Mouse (Mus musculus) testis, adult 2 months (tissue): ENCODE results near the gene Gys1. TPM values are rescaled to one million over a fixed set of nuclear protein-coding genes. Genes with fewer than 3 reads are reported as not detected.

Experiments used
- H3K27ac ChIP-seq: fragments of 200-500 bp; 2 replicates; pipeline ENCODE4 v1.5.1; 2012; ENCODE audit warnings: low read depth, low read length; ENCODE audit not compliant: control insufficient read depth, insufficient read depth
- H3K27me3 ChIP-seq: fragments of 200-500 bp; 2 replicates; pipeline ENCODE4 v1.6.1; 2012; ENCODE audit warnings: mild to moderate bottlenecking, low read length, moderate library complexity; ENCODE audit not compliant: control insufficient read depth, insufficient read depth
- H3K36me3 ChIP-seq: fragments of 200-500 bp; 2 replicates; pipeline ENCODE4 v1.6.1; 2012; ENCODE audit warnings: mild to moderate bottlenecking, low read length; ENCODE audit not compliant: control insufficient read depth, insufficient read depth
- H3K4me1 ChIP-seq: fragments of 200-500 bp; 2 replicates; pipeline ENCODE4 v1.6.1; 2012; ENCODE audit warnings: low read length; ENCODE audit not compliant: control insufficient read depth, insufficient read depth
- H3K4me3 ChIP-seq: fragments of 200-500 bp; 2 replicates; pipeline ENCODE4 v1.5.1; 2012; ENCODE audit warnings: low read depth, mild to moderate bottlenecking, low read length, moderate library complexity, mixed read lengths; ENCODE audit not compliant: control insufficient read depth
- CTCF ChIP-seq: fragments of 200-500 bp; IDR thresholded peaks from 2 replicates; pipeline ENCODE4 v1.5.1; 2012; ENCODE audit warnings: low read depth, mild to moderate bottlenecking, inconsistent platforms, low read length, moderate library complexity; ENCODE audit not compliant: control insufficient read depth, insufficient read depth, insufficient replicate concordance
- POLR2A ChIP-seq: fragments of 200-500 bp; IDR thresholded peaks from 2 replicates; pipeline ENCODE4 v1.6.1; 2012; ENCODE audit warnings: low read depth, mild to moderate bottlenecking, inconsistent platforms, low read length, moderate library complexity; ENCODE audit not compliant: control insufficient read depth
- polyA plus RNA-seq: library from polyadenylated mRNA; depleted of rRNA; stranded (reverse); fragments of >200 nt; gene quantifications from 2 replicates; pipeline ENCODE4 v1.2.3, GENCODE M21; 2012

Gene Gys1
- polyA plus RNA-seq, 1 experiment = 1.7 TPM

DNA sequence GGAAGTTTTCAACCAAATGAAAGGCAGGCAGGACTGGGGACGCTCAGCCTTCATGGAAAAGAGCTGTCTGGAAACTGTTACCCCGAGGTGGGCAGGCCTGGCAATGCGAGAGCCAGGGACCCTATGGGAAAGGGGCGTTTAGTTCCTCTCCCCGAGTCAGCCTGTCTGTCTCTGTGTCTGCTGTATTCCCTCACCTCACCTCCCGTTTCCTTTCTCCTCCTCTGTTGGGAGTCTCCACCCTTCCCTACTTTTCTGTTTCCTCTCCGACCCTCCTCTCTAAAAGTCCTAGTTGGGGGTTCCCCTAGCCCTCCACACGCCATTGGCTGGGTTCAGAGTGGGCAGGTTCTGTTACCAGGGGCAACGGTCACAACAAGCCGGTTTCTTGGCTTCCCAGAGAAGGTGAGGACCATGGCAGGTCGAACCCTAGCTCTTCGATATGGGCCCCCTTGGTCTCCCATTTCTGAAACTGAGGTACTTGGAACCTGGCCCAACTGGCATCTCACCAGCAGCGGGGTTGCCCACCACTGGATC is 16.6 kb upstream of the Gys1 start:
- Histone ChIP-seq H3K4me1 (peaks cover 37% of the 10 kb centered on the region), H3K27ac (peak overlapping the region; percentile 70), H3K4me3 (peak overlapping the region; percentile 86), H3K27me3 (peaks cover 10% of the 10 kb centered on the region), H3K36me3 (no peaks in the 10 kb centered on the region; the same call in 1 of the 2 replicates)
- TF ChIP-seq POLR2A = peak; percentile 51; the same call in 1 of the 2 replicates
- TF ChIP-seq CTCF = no peak

DNA sequence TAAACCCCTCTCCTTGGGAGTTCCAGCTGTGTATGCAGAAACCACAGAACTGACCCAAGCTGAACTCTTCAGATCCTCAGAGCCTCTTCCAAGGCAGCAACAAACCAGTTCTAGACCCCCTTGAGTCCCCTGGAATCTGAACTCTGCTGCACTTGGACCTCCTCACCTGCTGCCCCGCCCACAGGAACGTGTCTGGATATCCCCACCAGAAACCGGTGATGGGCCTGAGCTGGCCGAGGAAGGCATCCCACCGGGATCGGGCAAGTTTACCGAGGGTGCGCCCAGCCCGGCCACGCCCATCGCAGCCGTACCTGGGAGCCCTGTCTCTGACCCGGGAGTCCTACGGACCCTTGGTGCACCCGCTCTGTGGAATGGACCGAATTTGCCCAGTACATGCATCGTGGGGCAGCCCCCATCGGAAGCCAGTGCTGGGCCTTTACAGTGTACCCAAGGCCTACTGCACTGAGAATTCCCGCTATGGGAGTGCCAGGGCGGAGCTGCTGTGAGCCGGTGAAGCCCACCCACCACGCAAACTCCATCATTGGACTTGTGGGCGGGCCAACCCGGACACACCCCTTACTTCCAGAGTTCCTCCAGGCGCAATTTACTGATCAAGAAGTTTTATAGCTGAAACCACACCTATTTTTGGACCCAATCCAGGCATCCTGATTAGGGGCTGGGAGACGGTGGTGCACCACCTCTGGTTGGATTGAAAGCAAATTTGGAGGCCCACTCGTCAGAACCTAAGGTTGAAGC is 14.6 kb upstream of the Gys1 start:
- Histone ChIP-seq H3K27ac (no peak overlapping the region), H3K36me3 (no peaks in the 10 kb centered on the region; the same call in 1 of the 2 replicates), H3K4me1 (peaks cover 17% of the 10 kb centered on the region), H3K27me3 (peaks cover 2% of the 10 kb centered on the region; the same call in 1 of the 2 replicates), H3K4me3 (peak overlapping the region; percentile 86)
- TF ChIP-seq POLR2A (no peak), CTCF (no peak)

DNA sequence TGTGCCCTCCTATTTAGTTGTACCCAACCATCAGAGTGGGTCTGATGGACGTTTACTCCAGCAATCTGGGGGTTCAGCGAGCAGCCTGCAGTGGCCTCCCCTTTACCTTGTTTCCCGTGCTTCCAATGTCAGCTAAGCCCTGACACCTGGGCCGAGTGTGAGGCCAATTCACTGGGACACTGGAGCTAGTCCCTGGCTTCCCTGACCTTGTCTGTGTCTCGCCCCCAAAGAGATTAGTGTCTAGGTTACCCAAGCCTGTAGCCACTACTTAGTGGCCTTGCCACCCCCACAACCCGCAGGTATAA is 14.1 kb upstream of the Gys1 start, which contains the start of gene Lhb:
Gene Lhb (plus strand): TSS at position 206 of the 305 bp plus-strand sequence.
- Histone ChIP-seq H3K4me3 (peak within 1 kb of the TSS; percentile 86), H3K36me3 (no peaks in the 10 kb centered on the region; the same call in 1 of the 2 replicates)

DNA sequence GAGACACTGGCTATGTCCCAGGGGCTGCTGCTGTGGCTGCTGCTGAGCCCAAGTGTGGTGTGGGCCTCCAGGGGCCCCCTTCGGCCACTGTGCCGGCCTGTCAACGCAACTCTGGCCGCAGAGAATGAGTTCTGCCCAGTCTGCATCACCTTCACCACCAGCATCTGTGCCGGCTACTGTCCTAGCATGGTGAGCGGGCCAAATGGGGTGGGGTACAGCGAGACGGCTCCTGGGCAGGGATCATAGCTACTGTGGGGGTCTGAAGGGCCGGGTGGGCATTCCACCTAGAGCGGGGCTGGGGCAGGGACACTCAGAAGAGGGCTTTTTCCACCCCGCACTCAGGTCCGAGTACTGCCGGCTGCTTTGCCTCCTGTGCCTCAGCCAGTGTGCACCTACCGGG is 13.4 kb upstream of the Gys1 start:
- Histone ChIP-seq H3K4me3 (no peak overlapping the region; the same call in 1 of the 2 replicates), H3K27ac (no peak overlapping the region), H3K36me3 (no peaks in the 10 kb centered on the region; the same call in 1 of the 2 replicates), H3K4me1 (peaks cover 13% of the 10 kb centered on the region), H3K27me3 (no peaks in the 10 kb centered on the region)
- TF ChIP-seq CTCF (no peak), POLR2A (no peak)

More for the DNA sequence above, 14.1 kb upstream of the Gys1 start, which contains the start of gene Lhb:
- no peak within 1 kb of the TSS for H3K27ac ChIP-seq
- peaks cover 2% of the 10 kb centered on the region; the same call in 1 of the 2 replicates for H3K27me3 ChIP-seq
- TF ChIP-seq POLR2A (no peak), CTCF (no peak)
- H3K4me1 ChIP-seq = peaks cover 16% of the 10 kb centered on the region

DNA sequence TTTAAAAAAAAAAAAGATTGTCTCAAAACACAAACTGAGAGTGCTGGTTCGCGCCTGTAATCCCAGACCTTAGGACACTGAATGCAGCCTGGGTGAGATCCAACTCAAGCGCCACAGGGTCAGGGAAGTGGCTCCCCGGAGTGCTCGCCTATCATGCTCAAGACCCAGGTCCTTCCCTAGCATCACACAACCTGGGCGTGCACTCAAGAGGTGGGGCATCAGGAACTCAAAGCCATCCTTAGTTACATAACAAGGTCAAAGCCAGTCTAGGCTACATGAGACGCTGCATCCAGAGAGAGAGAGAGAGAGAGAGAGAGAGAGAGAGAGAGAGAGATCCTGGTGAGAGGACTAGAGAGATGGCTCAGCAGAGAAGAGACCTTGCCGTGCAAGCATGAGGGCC is 8.1 kb upstream of the Gys1 start:
- H3K27me3 ChIP-seq = no peaks in the 10 kb centered on the region
- TF ChIP-seq POLR2A = no peak
- TF ChIP-seq CTCF = no peak
- H3K36me3 ChIP-seq = peaks cover 1% of the 10 kb centered on the region
- H3K27ac ChIP-seq = no peak overlapping the region
- H3K4me3 ChIP-seq = no peak overlapping the region
- H3K4me1 ChIP-seq = no peaks in the 10 kb centered on the region; the same call in none of the 2 replicates

DNA sequence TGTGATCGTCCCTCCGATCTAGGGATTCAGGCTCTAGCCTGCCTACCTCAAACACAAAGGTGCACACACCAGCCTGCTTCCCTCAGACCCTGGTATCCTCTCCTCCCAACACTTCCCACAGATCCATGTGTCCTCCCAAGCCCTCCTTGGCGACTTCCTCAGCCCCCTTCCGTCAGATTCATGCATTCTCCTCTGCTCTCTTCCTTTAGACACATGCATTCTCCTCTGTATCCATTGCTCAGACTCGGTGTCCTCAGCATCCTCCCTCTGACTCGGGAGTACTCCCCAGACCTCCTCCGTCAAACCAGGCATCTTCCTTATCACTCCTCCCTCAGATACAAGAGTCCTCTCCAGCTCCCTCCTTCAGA is 825 bp upstream of the Gys1 start:
- Histone ChIP-seq H3K36me3 (no peaks in the 10 kb centered on the region; the same call in 1 of the 2 replicates), H3K27me3 (no peaks in the 10 kb centered on the region)

DNA sequence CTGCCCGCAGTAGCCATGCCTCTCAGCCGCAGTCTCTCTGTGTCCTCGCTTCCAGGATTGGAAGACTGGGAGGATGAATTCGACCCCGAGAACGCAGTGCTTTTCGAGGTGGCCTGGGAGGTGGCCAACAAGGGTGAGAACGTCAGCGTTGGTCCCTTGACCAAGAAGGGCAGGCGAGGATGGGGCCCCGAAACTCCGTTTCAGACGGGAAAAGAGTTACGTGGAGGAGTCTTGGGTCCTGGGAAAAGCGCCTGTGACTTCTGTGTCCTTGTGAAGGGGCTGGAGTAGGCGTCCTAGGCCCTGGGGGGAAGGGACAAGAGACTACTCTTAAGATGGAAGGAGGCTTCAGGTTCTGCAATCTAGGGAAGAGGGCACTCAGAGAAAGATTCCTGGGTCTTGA is 394 bp downstream of the Gys1 start:
- Histone ChIP-seq H3K27me3 (no peaks in the 10 kb centered on the region), H3K27ac (no peak overlapping the region), H3K36me3 (no peaks in the 10 kb centered on the region; the same call in 1 of the 2 replicates), H3K4me3 (peak overlapping the region; percentile 68), H3K4me1 (peaks cover 27% of the 10 kb centered on the region)
- no peak for TF ChIP-seq CTCF

More for the DNA sequence above, 825 bp upstream of the Gys1 start:
- Histone ChIP-seq H3K4me1 (peaks cover 25% of the 10 kb centered on the region), H3K4me3 (peak overlapping the region; percentile 90), H3K27ac (peak overlapping the region; percentile 94)
- TF ChIP-seq POLR2A = no peak
- TF ChIP-seq CTCF = no peak
